Mouse (Mus musculus): ENCODE results near the gene Gm7233. TPM values are rescaled to one million over a fixed set of nuclear protein-coding genes. Genes with fewer than 3 reads are reported as not detected.

Gene Gm7233
- polyA plus RNA-seq (2014; fragmentation: Illumina TruSeq; extraction: RNeasy Lipid Tissue Mini Kit (QIAGEN cat#74804)) = not detected

DNA sequence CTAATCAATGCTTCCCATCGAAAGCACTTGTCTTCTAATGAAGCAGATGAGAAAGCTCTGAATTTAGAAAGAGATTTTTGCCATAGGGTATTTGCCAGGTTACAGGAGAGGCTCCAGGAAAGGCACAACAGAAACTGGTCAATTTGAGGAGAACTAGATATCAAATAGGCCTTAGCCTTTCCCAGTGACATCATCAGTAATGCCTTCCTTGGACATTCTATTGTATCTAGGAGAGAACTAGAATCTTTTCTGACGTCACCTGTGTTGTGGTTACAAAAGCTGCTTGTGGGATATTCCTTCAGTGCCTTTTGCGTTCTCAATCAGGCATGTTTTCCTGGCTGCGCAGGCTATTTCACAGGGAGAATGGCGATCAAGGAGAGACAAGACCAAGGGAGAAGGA is at the start of gene Gm7233:
TSS of gene Gm7233 (plus strand) at position 301 of the 400 bp plus-strand sequence.

DNA sequence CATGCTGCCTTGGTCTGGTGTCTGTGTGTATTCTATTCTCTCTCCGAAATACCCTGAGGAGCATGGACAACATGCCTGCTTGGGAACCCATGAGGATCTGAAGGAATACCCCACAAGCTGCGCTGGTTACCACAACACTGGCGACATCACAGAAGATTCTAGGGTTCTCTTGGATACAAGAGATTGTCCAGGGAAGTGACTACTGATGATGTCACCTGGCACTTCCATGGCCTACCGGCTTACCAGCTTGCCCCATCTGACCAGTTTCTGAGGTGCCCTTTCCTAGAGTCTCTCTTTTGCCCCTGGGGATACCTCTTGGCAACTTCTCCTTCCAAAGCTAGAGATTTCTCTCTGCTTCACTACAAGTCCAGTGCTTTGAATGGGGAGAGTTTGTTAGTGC is 55.5 kb downstream of the Gm7233 start, which contains the start of gene Gm8122:
TSS of gene Gm8122 (minus strand) at position 101 of the 400 bp plus-strand sequence.

Other genes starting within 250 kb of the Gm7233 start
- not detected for gene Gm8082, start 186.2 kb upstream of the Gm7233 start, polyA plus RNA-seq (2014; fragmentation: Illumina TruSeq; extraction: RNeasy Lipid Tissue Mini Kit (QIAGEN cat#74804))
- gene Gm10376, start 164.2 kb upstream of the Gm7233 start, polyA plus RNA-seq (2014; fragmentation: Illumina TruSeq; extraction: RNeasy Lipid Tissue Mini Kit (QIAGEN cat#74804)) = not detected
- not detected for gene Gm8094, start 103.2 kb upstream of the Gm7233 start, polyA plus RNA-seq (2014; fragmentation: Illumina TruSeq; extraction: RNeasy Lipid Tissue Mini Kit (QIAGEN cat#74804))
- not detected for gene Gm8104, start 79.3 kb upstream of the Gm7233 start, polyA plus RNA-seq (2014; fragmentation: Illumina TruSeq; extraction: RNeasy Lipid Tissue Mini Kit (QIAGEN cat#74804))
- not detected for gene Gm8122, start 55.4 kb downstream of the Gm7233 start, polyA plus RNA-seq (2014; fragmentation: Illumina TruSeq; extraction: RNeasy Lipid Tissue Mini Kit (QIAGEN cat#74804))
- not detected for gene Gm8126, start 78.8 kb downstream of the Gm7233 start, polyA plus RNA-seq (2014; fragmentation: Illumina TruSeq; extraction: RNeasy Lipid Tissue Mini Kit (QIAGEN cat#74804))
- not detected for gene Gm9732, start 95.2 kb downstream of the Gm7233 start, polyA plus RNA-seq (2014; fragmentation: Illumina TruSeq; extraction: RNeasy Lipid Tissue Mini Kit (QIAGEN cat#74804))
- not detected for gene Gm8127, start 114.0 kb downstream of the Gm7233 start, polyA plus RNA-seq (2014; fragmentation: Illumina TruSeq; extraction: RNeasy Lipid Tissue Mini Kit (QIAGEN cat#74804))
- not detected for gene 1700001F09Rik, start 167.9 kb downstream of the Gm7233 start, polyA plus RNA-seq (2014; fragmentation: Illumina TruSeq; extraction: RNeasy Lipid Tissue Mini Kit (QIAGEN cat#74804))
- gene Gm8138, start 236.5 kb downstream of the Gm7233 start, polyA plus RNA-seq (2014; fragmentation: Illumina TruSeq; extraction: RNeasy Lipid Tissue Mini Kit (QIAGEN cat#74804)) = not detected